Mouse (Mus musculus): ENCODE results near the gene Prkch.

GRCm38 (mm10) chr12:73696084-73696483 lies 111.5 kb downstream of the Prkch start:
- TF ChIP-seq POLR2A (IDR thresholded peaks at IDR 0.05; ENCODE audit: borderline replicate concordance, extremely low read depth, insufficient read depth, insufficient read length, poor library complexity, severe bottlenecking) (no peak), CTCF (IDR thresholded peaks at IDR 0.05; ENCODE audit: borderline replicate concordance, extremely low read depth, insufficient read depth, insufficient read length) (no peak)

Measured in brain, embryonic 14.5 days (tissue).